Mouse (Mus musculus): ENCODE measurements around the gene Slc35f3. TPM values are rescaled to one million over a fixed set of nuclear protein-coding genes. Genes with fewer than 3 reads are reported as not detected.
"Not testable (repeated sequence)": the region's sequence is repeated elsewhere in the genome, so short reads cannot be mapped to it uniquely, and the experiment has no call there.

Slc35f3 gene
- polyA plus RNA-seq, 1 experiment from 2014 or later, result not detected

DNA sequence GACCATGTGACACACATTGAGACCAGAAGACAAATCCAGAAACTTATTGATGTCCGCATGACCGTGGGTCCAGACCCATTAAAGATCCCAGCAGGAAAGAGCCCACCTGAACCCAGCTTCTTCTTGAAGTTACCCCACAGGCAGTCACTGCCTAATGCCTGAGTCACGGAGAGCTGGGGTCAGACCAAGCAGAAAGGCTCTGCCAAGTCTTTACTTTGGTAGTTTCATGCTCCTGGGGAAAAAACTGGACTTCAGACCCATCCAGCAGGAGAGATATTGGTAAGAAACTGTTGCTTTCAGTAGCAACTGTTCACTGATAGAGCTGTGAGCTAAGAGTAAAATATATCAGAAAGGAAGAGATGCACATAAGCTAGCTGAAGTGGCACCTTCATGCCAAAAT is 73.5 kb downstream of the Slc35f3 start:
- no peaks in the 10 kb centered on the region for H3K4me1 ChIP-seq (replicated peaks)
- no peak for ATAC-seq (ENCODE audit: insufficient read depth)
- H3K36me3 ChIP-seq (replicated peaks), result no peaks in the 10 kb centered on the region
- H3K27ac ChIP-seq (replicated peaks), result no peak overlapping the region
- H3K4me3 ChIP-seq (replicated peaks), result no peak overlapping the region
- no peaks in the 10 kb centered on the region for H3K27me3 ChIP-seq
- no peaks in the 10 kb centered on the region for H3K9me3 ChIP-seq (replicated peaks)
- no peak overlapping the region for H3K9ac ChIP-seq
- H3K4me2 ChIP-seq, result no peak overlapping the region
- WGBS (ENCODE audit: insufficient replicate concordance), result 70% methylated on average over 3 of the region's 3 CpGs

DNA sequence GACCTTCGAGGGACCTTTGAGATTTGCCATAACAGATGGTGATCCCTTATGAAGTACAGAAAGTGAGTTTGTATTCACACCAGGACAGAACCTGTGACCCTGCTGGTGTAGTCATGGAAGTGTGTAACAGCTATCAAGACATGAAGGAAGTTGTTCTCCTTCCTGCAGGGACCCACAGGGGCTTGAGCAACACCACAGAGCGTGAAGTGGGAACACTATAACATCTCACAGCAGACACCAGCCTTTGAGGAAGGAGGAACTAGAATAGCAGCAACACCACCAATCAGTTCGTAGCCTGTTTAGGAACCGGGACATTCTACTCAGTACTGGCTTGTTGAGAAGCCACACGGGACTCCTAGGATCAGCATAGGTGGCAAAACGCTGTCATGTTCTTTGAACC is 81.2 kb downstream of the Slc35f3 start:
- no peak overlapping the region for H3K9ac ChIP-seq

DNA sequence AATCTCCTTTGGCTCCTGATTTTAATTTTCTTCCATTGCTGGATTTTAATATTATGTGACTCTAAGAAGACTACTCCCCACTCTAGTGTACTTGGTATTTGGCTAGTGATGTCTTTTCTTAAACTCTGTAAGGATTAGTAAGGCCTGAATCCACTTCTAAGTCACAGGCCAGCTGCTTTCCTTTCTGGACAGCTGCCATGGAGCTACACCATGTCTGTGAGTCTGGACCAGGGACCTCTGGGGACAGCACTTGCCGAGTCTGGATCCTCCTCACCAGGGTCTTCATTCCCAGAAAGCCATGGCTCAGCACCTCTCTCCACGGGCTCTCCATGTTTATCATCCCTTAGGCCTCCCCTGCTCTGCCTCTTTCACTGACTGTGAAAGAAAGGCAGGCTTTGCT is 81.8 kb downstream of the Slc35f3 start:
- Histone ChIP-seq H3K9me3 (replicated peaks) (no peaks in the 10 kb centered on the region), H3K27ac (replicated peaks) (no peak overlapping the region), H3K27me3 (no peaks in the 10 kb centered on the region), H3K9ac (no peak overlapping the region), H3K4me3 (replicated peaks) (no peak overlapping the region), H3K36me3 (replicated peaks) (no peaks in the 10 kb centered on the region), H3K4me1 (replicated peaks) (no peaks in the 10 kb centered on the region), H3K4me2 (no peak overlapping the region)
- ATAC-seq (ENCODE audit: insufficient read depth), result no peak
- WGBS (ENCODE audit: insufficient replicate concordance), result 34% methylated on average over 2 of the region's 2 CpGs

More for the DNA sequence above, 81.2 kb downstream of the Slc35f3 start:
- Histone ChIP-seq H3K4me3 (replicated peaks) (no peak overlapping the region), H3K27ac (replicated peaks) (no peak overlapping the region), H3K4me1 (replicated peaks) (no peaks in the 10 kb centered on the region), H3K9me3 (replicated peaks) (no peaks in the 10 kb centered on the region), H3K27me3 (no peaks in the 10 kb centered on the region), H3K4me2 (no peak overlapping the region), H3K36me3 (replicated peaks) (no peaks in the 10 kb centered on the region)
- 54% methylated on average over 6 of the region's 6 CpGs for WGBS (ENCODE audit: insufficient replicate concordance)
- ATAC-seq (ENCODE audit: insufficient read depth), result no peak

DNA sequence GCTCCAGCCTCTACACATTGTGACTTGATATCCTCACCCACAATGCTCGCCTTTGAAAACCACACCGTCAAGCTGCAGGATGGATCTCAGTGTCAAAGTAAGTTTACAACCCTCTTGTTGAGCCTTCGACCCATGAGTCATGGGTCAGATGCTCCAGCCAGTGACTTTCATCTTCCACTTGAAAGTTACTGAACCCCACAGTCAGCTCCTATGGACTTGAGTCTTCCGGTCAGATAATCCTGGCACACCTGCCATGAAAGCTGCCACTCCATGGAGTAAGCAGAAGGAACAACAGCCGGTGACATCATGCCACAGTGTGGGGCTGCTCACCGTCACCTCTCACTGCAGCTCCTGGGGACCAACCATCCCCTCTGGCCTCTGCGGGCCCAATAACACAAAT is 82.9 kb downstream of the Slc35f3 start:
- no peak for ATAC-seq (ENCODE audit: insufficient read depth)
- Histone ChIP-seq H3K4me2 (no peak overlapping the region), H3K27ac (replicated peaks) (no peak overlapping the region), H3K9ac (no peak overlapping the region), H3K9me3 (replicated peaks) (no peaks in the 10 kb centered on the region), H3K4me3 (replicated peaks) (no peak overlapping the region), H3K27me3 (no peaks in the 10 kb centered on the region), H3K4me1 (replicated peaks) (no peaks in the 10 kb centered on the region), H3K36me3 (replicated peaks) (no peaks in the 10 kb centered on the region)
- WGBS (ENCODE audit: insufficient replicate concordance), result 68% methylated on average over 7 of the region's 7 CpGs

DNA sequence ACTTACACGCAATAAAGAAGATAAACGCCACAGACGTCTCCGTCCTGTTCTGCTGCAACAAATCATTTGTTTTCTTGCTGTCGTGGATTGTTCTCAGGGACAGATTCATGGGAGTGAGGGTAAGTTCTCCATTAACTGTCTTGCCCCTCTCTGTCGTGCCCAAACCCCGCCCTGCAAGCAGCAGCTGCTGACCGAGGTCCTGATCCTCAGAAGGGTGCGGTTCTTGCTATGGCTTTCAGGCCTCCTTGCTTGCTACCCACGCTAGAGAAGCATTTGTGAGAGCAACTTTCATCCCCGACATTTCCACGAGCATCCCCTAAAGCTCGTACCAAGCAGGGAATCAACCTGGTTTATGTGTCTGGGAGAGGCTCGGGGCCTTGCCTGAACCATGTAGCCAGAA is 83.9 kb downstream of the Slc35f3 start:
- no peaks in the 10 kb centered on the region for H3K9me3 ChIP-seq (replicated peaks)
- H3K27ac ChIP-seq (replicated peaks), result no peak overlapping the region
- 31% methylated on average over 14 of the region's 14 CpGs for WGBS (ENCODE audit: insufficient replicate concordance)
- no peaks in the 10 kb centered on the region for H3K4me1 ChIP-seq (replicated peaks)
- H3K9ac ChIP-seq, result no peak overlapping the region
- H3K4me2 ChIP-seq, result no peak overlapping the region
- ATAC-seq (ENCODE audit: insufficient read depth), result no peak
- H3K27me3 ChIP-seq, result no peaks in the 10 kb centered on the region
- H3K4me3 ChIP-seq (replicated peaks), result no peak overlapping the region
- H3K36me3 ChIP-seq (replicated peaks), result no peaks in the 10 kb centered on the region

DNA sequence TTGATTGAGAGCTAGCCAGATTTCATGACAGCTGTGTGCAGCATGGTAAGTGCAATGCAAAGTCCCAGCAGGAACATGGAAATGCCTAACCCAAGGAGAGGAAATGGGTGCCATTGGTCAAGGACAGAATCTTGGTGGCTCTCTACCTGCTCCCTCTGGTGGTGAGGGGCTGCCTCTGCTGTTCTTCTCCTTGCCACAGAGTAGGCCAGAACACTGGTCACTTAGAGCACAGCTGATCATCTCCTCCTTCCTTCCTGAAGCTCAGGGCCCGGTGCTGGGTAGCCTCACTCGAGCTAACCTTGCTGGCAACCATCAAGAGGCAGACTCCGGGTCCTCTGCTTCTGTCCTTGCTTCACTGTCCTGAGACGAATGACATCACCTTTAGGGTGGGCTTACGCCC is 84.4 kb downstream of the Slc35f3 start:
- no peak overlapping the region for H3K27ac ChIP-seq (replicated peaks)
- H3K9ac ChIP-seq, result no peak overlapping the region
- H3K36me3 ChIP-seq (replicated peaks), result no peaks in the 10 kb centered on the region
- H3K27me3 ChIP-seq, result no peaks in the 10 kb centered on the region
- no peaks in the 10 kb centered on the region for H3K9me3 ChIP-seq (replicated peaks)
- no peak overlapping the region for H3K4me2 ChIP-seq
- H3K4me1 ChIP-seq (replicated peaks), result no peaks in the 10 kb centered on the region
- no peak for ATAC-seq (ENCODE audit: insufficient read depth)
- no peak overlapping the region for H3K4me3 ChIP-seq (replicated peaks)
- 38% methylated on average over 5 of the region's 5 CpGs for WGBS (ENCODE audit: insufficient replicate concordance)

DNA sequence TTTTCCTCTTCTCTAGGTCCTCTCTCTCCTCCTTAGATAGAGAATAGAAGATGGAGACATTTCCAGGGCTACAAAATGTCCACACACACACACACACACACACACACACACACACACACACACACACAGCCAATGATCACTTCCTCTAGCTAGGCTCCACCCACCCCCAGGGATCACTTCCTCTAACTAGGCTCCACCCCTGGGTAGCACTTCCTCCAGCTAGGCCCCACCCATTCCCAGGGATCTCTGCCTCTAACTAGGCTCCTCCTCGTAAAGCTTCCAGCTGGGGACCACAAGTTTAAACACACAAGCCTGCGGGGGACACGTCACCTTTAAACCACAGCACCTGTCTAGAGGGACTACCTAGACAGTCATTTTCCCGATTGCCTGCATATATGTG is 89.2 kb downstream of the Slc35f3 start:
- Histone ChIP-seq H3K9ac (no peak overlapping the region), H3K36me3 (replicated peaks) (no peaks in the 10 kb centered on the region), H3K27ac (replicated peaks) (no peak overlapping the region), H3K4me1 (replicated peaks) (no peaks in the 10 kb centered on the region), H3K9me3 (replicated peaks) (no peaks in the 10 kb centered on the region), H3K27me3 (no peaks in the 10 kb centered on the region), H3K4me2 (no peak overlapping the region), H3K4me3 (replicated peaks) (no peak overlapping the region)
- ATAC-seq (ENCODE audit: insufficient read depth), result no peak
- WGBS (ENCODE audit: insufficient replicate concordance), result 71% methylated on average over 4 of the region's 4 CpGs

DNA sequence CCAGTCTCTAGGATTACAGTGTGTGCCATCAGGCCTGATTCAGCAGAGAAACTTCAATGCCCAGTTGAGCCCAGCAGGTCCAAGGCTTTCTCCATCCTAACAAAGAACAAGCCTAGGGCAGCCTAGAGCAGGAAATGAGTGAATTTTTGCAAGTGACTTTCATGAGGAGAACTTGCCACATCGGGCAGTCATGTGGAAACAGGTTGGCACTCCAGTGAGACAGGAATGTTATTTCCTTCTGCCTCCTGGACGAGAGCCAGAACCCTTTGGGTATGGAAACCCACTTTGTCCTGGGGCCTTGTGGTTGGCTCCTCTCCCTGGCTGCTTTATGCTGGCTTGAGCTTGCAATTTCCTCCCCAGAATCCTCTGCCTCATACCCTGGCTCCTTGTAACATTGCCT is 93.2 kb downstream of the Slc35f3 start:
- Histone ChIP-seq H3K9ac (no peak overlapping the region), H3K27me3 (no peaks in the 10 kb centered on the region), H3K36me3 (replicated peaks) (no peaks in the 10 kb centered on the region), H3K4me1 (replicated peaks) (no peaks in the 10 kb centered on the region), H3K4me3 (replicated peaks) (no peak overlapping the region), H3K9me3 (replicated peaks) (no peaks in the 10 kb centered on the region), H3K27ac (replicated peaks) (no peak overlapping the region), H3K4me2 (no peak overlapping the region)
- 52% methylated on average over 2 of the region's 2 CpGs for WGBS (ENCODE audit: insufficient replicate concordance)
- ATAC-seq (ENCODE audit: insufficient read depth), result no peak

DNA sequence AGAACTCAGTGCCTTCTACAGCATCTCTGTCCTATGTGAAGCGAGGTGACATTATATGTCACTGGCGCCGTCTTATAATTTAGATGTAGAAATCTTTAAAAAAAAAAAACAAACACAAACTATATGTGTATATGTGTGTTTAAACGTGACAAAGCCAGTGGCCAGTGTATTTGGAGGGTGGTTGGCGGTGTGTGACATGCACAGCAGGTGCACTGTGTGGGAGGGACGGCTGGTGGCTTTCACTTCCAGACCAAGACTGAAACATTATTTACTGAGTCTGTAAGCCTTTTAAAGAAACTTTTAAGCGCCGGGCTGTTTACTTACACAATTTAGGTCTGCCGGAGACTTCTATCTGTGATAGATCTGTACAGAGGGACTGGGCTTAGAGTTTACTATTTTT is 97.0 kb downstream of the Slc35f3 start:
- Histone ChIP-seq H3K9me3 (replicated peaks) (no peaks in the 10 kb centered on the region), H3K9ac (no peak overlapping the region), H3K4me2 (no peak overlapping the region), H3K4me3 (replicated peaks) (no peak overlapping the region), H3K27me3 (no peaks in the 10 kb centered on the region), H3K27ac (replicated peaks) (no peak overlapping the region), H3K36me3 (replicated peaks) (no peaks in the 10 kb centered on the region), H3K4me1 (replicated peaks) (no peaks in the 10 kb centered on the region)
- 67% methylated on average over 9 of the region's 9 CpGs for WGBS (ENCODE audit: insufficient replicate concordance)
- ATAC-seq (ENCODE audit: insufficient read depth), result no peak

DNA sequence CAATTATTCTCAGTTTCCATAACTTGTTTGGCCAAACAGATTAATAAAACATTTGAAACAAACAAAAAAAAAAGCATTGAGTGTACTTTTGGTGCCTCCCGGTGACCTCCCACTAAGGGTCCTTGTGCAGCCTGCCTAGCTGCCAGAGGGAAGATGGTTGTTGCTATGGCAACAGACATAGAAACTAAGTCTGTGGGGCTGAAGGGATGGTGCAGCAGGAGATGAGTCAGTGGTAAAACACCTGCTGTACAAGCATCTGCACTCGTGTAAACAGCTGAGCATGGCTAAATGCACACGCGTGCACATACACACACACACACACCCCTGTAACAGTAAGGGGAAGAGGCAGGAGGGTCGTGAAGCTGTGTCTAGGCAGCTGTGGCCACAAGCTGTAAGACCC is 97.6 kb downstream of the Slc35f3 start:
- no peak overlapping the region for H3K9ac ChIP-seq
- no peak for ATAC-seq (ENCODE audit: insufficient read depth)
- WGBS (ENCODE audit: insufficient replicate concordance), result 56% methylated on average over 5 of the region's 5 CpGs
- no peak overlapping the region for H3K4me3 ChIP-seq (replicated peaks)
- no peaks in the 10 kb centered on the region for H3K36me3 ChIP-seq (replicated peaks)
- no peaks in the 10 kb centered on the region for H3K27me3 ChIP-seq
- H3K4me2 ChIP-seq, result no peak overlapping the region
- H3K27ac ChIP-seq (replicated peaks), result no peak overlapping the region
- no peaks in the 10 kb centered on the region for H3K4me1 ChIP-seq (replicated peaks)
- no peaks in the 10 kb centered on the region for H3K9me3 ChIP-seq (replicated peaks)

DNA sequence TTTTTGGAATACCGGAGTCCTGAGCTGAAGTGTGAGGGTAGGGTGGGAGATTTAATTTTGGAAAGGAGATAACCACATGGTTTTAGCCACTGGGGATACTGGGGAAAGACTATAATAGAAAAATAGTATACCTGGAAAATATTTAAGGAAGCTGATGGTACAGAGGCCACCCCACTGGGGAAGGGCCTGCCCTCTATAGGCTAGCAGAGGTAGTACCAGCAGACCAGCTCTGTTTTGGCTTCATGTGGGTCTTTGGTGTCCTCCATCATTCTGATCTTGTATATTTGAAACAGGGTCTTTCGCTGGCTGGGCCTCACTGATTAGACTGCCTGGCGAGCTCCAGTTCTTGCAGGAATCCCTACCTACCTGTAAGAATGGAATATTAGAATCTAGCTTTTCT is 100.0 kb downstream of the Slc35f3 start:
- Histone ChIP-seq H3K9ac (no peak overlapping the region), H3K4me2 (no peak overlapping the region), H3K9me3 (replicated peaks) (no peaks in the 10 kb centered on the region), H3K4me3 (replicated peaks) (no peak overlapping the region), H3K4me1 (replicated peaks) (no peaks in the 10 kb centered on the region), H3K27me3 (no peaks in the 10 kb centered on the region), H3K36me3 (replicated peaks) (no peaks in the 10 kb centered on the region), H3K27ac (replicated peaks) (no peak overlapping the region)
- 44% methylated on average over 3 of the region's 3 CpGs for WGBS (ENCODE audit: insufficient replicate concordance)
- no peak for ATAC-seq (ENCODE audit: insufficient read depth)

DNA sequence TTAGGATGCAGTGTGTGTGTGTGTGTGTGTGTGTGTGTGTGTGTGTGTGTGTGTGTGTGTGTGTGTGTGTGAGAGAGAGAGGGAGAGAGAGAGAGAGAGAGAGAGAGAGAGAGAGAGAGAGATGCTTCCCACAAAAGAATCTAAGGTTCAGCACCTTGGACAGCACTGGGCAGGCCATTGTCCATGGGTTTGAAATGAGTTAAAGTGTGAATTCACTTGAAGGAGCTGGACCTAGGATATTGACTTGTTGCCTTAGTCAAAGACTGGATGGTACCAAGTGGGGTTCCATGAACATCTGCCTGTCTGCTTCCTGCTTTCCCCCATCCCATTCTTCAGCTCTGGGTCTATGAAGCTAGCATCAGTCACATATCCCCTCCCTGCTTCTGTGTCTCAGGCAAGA is 106.2 kb downstream of the Slc35f3 start:
- H3K9ac ChIP-seq; H3K9me3 ChIP-seq (replicated peaks): not testable (repeated sequence)

More for the DNA sequence above, 106.2 kb downstream of the Slc35f3 start:
- not testable (repeated sequence) for H3K27ac ChIP-seq (replicated peaks); H3K36me3 ChIP-seq (replicated peaks); H3K4me3 ChIP-seq (replicated peaks); H3K27me3 ChIP-seq; ATAC-seq (ENCODE audit: insufficient read depth); H3K4me2 ChIP-seq; H3K4me1 ChIP-seq (replicated peaks)

Data from liver, embryonic 15.5 days (tissue).